Mouse (Mus musculus): ENCODE measurements around the gene Drosha.

The Drosha gene

DNA sequence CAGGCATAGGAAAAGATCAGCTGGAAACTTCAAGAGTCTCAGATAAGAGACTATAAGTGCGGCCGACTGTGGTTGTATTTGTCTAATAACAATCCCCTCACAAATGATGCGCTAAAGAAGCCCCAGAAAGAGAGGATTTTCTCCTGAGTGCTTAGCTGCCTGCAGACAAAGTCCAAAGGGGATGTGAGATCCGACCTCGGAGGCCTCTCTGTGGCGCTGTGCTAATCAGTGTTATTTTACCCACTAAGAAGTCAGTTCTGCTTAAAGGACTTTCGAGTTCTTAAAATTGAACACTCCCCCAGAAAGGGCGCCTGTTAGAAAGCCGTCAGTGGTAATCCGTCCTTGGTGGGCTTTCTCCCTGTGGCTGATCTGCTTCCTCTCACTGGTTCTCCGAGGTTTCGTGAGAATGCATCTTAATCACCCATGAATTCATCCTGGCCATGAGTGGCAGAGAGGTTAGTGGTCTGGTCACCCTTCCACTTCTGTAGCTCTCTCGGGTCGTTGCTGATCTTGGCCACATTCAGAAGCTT lies 117.1 kb downstream of the Drosha start:
- no peak for DNase-seq

DNA sequence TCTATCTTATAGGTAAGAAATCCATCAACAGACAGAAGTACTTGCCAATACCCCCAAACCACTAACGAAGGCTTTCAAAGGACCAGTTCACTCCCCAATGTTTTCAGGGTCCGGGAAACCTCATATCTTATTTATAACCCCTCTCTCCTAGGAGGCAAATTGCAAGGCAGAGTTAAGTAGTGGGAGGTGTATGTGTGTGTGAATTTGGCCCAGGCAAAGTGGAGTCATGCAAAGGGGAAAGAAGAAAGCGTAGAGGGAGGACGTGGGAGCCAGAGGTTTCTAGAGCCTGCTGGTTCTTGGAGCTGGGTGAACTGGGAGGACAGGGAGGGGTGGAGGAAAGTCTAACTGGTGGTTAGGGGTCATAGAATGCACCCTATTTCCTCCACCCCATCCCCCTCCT lies 117.8 kb downstream of the Drosha start:
- DNase-seq, result no peak

GRCm38 (mm10) chr15:12958051-12958450 lies 133.4 kb downstream of the Drosha start:
- DNase-seq, result no peak

DNA sequence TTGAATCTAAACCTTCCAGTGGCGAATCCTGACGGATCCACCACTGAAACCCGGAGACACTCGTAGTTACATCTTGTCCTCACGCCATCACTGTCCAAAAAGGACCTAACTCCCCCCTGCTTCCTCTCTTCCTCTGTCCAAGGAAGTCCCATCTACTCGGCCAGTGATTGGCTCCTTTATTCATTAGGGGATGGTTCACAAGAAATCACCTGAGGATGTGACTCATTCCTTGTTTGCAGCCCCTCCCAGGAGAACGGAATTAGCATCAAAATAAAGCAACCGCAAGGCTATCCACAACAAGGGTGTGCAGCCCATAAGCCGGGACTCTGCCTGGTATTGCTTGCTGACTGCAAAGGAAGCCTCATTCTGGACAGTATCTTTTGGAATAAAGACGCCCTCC lies 137.6 kb downstream of the Drosha start:
- DNase-seq, result no peak

DNA sequence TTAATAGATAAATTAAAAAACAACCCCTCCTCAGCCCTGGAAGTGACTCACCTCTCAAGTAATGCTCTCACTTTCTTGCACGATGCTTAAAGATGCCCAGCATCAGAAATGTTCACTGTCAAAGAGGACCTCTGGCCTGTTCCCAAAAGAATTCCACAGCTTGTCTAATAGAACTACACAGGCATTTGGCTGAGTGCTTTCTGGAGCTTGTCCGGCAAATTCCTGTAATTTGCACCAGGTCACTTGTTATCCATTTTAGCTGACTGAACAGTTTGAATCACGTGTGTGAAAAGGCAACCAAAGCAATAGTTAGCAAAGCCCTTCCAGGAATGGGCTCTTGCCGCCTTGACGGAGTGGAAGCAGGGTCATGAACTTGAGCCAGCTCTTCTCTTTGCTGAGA lies 140.6 kb downstream of the Drosha start:
- no peak for DNase-seq

DNA sequence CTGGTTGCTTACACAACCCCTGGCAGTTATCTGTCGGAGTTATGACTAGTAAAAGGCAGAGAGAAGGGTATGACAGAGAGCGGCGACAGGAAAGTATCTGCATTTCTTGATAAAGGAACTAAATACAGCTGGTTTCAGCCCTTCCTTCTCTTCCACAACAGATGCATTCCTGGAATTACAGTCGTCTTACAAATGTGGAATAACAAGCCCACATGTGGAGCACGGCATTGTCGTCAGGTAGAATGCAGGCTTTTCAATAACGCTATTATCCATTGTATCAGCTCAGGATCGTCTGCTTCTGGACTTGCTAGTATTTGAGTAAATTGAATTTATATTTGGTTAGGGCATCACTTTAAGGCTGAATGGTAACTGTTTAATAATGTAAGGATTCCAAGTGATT lies 144.2 kb downstream of the Drosha start:
- DNase-seq, result no peak

DNA sequence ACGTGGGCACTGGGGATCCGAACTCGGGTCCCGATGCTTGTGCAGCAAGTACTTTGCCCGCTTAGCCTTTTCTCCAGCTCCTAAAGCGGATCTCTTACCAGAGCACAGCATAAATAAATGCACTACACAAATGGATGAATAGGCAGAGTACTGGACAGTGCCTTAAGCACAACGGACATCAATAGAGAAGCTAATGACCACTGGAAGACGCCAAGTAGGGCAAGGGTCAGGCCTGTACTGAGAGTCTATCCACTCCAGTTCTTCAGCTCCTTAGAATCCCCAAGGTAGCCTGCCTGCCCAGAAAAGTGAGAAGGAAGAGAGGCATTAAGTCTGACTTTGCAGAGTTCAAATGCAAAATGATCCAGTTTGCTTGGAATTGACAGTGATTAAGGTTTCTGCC lies 147.8 kb downstream of the Drosha start:
- no peak for DNase-seq
